7 mouse cellular contexts compared by ENCODE assay signal in genomic region chr7:126198926-126199325, GRCm38 (mm10). TPM values are rescaled to one million over a fixed set of nuclear protein-coding genes. Genes with fewer than 3 reads are reported as not detected.
A peak's percentile ranks its signal among the peaks of the same experiment; 100 is the strongest.
DNase-seq lines count a peak whose midpoint lies in the region; ATAC-seq and TF ChIP-seq lines count a peak whose summit lies in the region.

No protein-coding gene starts in this region.

- peak overlapping the region; percentile 72 for H3K4me2 ChIP-seq in lung, embryonic 16.5 days (ENCODE audit: low read depth, low read length)
- H3K4me2 ChIP-seq in intestine, postnatal 0 days (replicated peaks; ENCODE audit: low read depth): peak overlapping the region; percentile 94
- peak overlapping the region; percentile 85 for H3K4me2 ChIP-seq in neural tube, embryonic 14.5 days (ENCODE audit: low read depth, low read length)

- no peak for TF ChIP-seq POLR2A in embryonic fibroblast, embryonic 13.5 days (IDR thresholded peaks at IDR 0.05; ENCODE audit: low read depth, low read length)

- 20% methylated on average over 1 of the region's 1 CpGs for WGBS in lung, embryonic 16.5 days
- 5% methylated on average over 1 of the region's 1 CpGs for WGBS in intestine, postnatal 0 days
- WGBS in neural tube, embryonic 14.5 days: 22% methylated on average over 1 of the region's 1 CpGs

- H3K4me1 ChIP-seq in lung, embryonic 16.5 days (replicated peaks; ENCODE audit: control insufficient read depth, insufficient read depth, low read length): peaks cover 8% of the 10 kb centered on the region
- peaks cover 6% of the 10 kb centered on the region for H3K4me1 ChIP-seq in embryonic fibroblast, embryonic 13.5 days (ENCODE audit: control insufficient read depth, insufficient read depth, low read length)
- H3K4me1 ChIP-seq in intestine, postnatal 0 days (replicated peaks; ENCODE audit: control insufficient read depth, insufficient read depth, low read length): no peaks in the 10 kb centered on the region
- H3K4me1 ChIP-seq in neural tube, embryonic 14.5 days (ENCODE audit: control insufficient read depth, insufficient read depth, low read length): peaks cover 15% of the 10 kb centered on the region

- ATAC-seq in lung, embryonic 16.5 days (ENCODE audit: low read depth): no peak
- ATAC-seq in intestine, postnatal 0 days: no peak
- no peak for ATAC-seq in neural tube, embryonic 14.5 days (ENCODE audit: low read depth)

- peak overlapping the region; percentile 98 for H3K9ac ChIP-seq in lung, embryonic 16.5 days (ENCODE audit: low read length)
- peak overlapping the region; percentile 98 for H3K9ac ChIP-seq in intestine, postnatal 0 days (ENCODE audit: low read depth, low read length)
- peak overlapping the region; percentile 97 for H3K9ac ChIP-seq in neural tube, embryonic 14.5 days (replicated peaks; ENCODE audit: low read depth, low read length)

- peak overlapping the region; percentile 97 for H3K4me3 ChIP-seq in lung, embryonic 16.5 days (ENCODE audit: low read length)
- peak overlapping the region; percentile 82 for H3K4me3 ChIP-seq in embryonic fibroblast, embryonic 13.5 days (ENCODE audit: insufficient read depth, low read length)
- H3K4me3 ChIP-seq in intestine, postnatal 0 days (ENCODE audit: low read depth, low read length): peak overlapping the region; percentile 91
- peak overlapping the region; percentile 97 for H3K4me3 ChIP-seq in neural tube, embryonic 14.5 days (ENCODE audit: low read depth, low read length)

- DNase-seq in lung, postnatal 36 days: no peak
- no peak for DNase-seq in T-cell, adult 2 months (ENCODE audit: low spot score)
- no peak for DNase-seq in left cerebral cortex, adult 9 months (ENCODE audit: low spot score in 2 of 2)

- no peaks in the 10 kb centered on the region for H3K36me3 ChIP-seq in lung, embryonic 16.5 days (ENCODE audit: control insufficient read depth, insufficient read depth, low read length)
- no peaks in the 10 kb centered on the region for H3K36me3 ChIP-seq in intestine, postnatal 0 days (ENCODE audit: control insufficient read depth, insufficient read depth)
- H3K36me3 ChIP-seq in neural tube, embryonic 14.5 days (ENCODE audit: control insufficient read depth, insufficient read depth, low read length): no peaks in the 10 kb centered on the region

- no peaks in the 10 kb centered on the region for H3K9me3 ChIP-seq in lung, embryonic 16.5 days (ENCODE audit: control insufficient read depth, low read length)
- H3K9me3 ChIP-seq in intestine, postnatal 0 days (ENCODE audit: control insufficient read depth): no peaks in the 10 kb centered on the region
- no peaks in the 10 kb centered on the region for H3K9me3 ChIP-seq in neural tube, embryonic 14.5 days (ENCODE audit: control insufficient read depth, low read length)

- TF ChIP-seq CTCF in embryonic fibroblast, embryonic 13.5 days (IDR thresholded peaks at IDR 0.05; ENCODE audit: borderline replicate concordance, insufficient read depth, low read length): no peak
- TF ChIP-seq CTCF in intestine, postnatal 0 days (IDR thresholded peaks at IDR 0.05; ENCODE audit: low read depth): no peak

- H3K27me3 ChIP-seq in lung, embryonic 16.5 days (ENCODE audit: control insufficient read depth, insufficient read depth, low read depth, low read length): no peaks in the 10 kb centered on the region
- no peaks in the 10 kb centered on the region for H3K27me3 ChIP-seq in intestine, postnatal 0 days (replicated peaks; ENCODE audit: control insufficient read depth, insufficient read depth, low read length)
- H3K27me3 ChIP-seq in neural tube, embryonic 14.5 days (ENCODE audit: control insufficient read depth, insufficient read depth, low read length): no peaks in the 10 kb centered on the region

- H3K27ac ChIP-seq in lung, embryonic 16.5 days (ENCODE audit: low read length): no peak overlapping the region
- no peak overlapping the region for H3K27ac ChIP-seq in embryonic fibroblast, embryonic 13.5 days (ENCODE audit: insufficient read depth, low read length)
- H3K27ac ChIP-seq in intestine, postnatal 0 days (ENCODE audit: low read depth, low read length): no peak overlapping the region
- no peak overlapping the region for H3K27ac ChIP-seq in neural tube, embryonic 14.5 days (ENCODE audit: low read depth, low read length)

RNA-seq across cellular contexts. Expression of gene Xpo6, which starts 1.4 kb away (rescaled TPM):
- 32.3 and 37.5 TPM in 2 replicates for polyA plus RNA-seq in lung, embryonic 16.5 days (2015; fragmentation: Nextera tagmentation; extraction: Ambion mirVana)
- polyA plus RNA-seq in embryonic fibroblast, embryonic 13.5 days (2011; ENCODE audit: insufficient read length, low read depth, missing spikeins): 108 and 115 TPM in 2 replicates
- 20.0 and 22.6 TPM in 2 replicates for polyA plus RNA-seq in intestine, postnatal 0 days (2015; fragmentation: Nextera tagmentation; extraction: Ambion mirVana)
- polyA plus RNA-seq in neural tube, embryonic 14.5 days (2014; fragmentation: Nextera tagmentation; extraction: Ambion mirVana): 68.3 and 77.2 TPM in 2 replicates
